Mouse (Mus musculus): ENCODE measurements around the gene Elane.

Elane gene

GRCm38 (mm10) chr10:79881981-79882380 is 4.1 kb upstream of the Elane start:
- DNase-seq (ENCODE audit: low spot score) = no peak

GRCm38 (mm10) chr10:79883297-79884084 is 2.6 kb upstream of the Elane start:
- peak; percentile 98 for DNase-seq (ENCODE audit: low spot score)

- DNase-seq (ENCODE audit: low spot score) = peak; percentile 98
These were observed 1.6 kb upstream of the Elane start for GRCm38 (mm10) chr10:79884446-79884845.

- DNase-seq (ENCODE audit: low spot score) = peak; percentile 59
These were observed 1.1 kb upstream of the Elane start for GRCm38 (mm10) chr10:79884938-79885337.

- no peak for DNase-seq (ENCODE audit: low spot score)
These were observed 564 bp downstream of the Elane start for GRCm38 (mm10) chr10:79886611-79887010.

GRCm38 (mm10) chr10:79889386-79889785 is 3.3 kb downstream of the Elane start:
- peak; percentile 95 for DNase-seq (ENCODE audit: low spot score)

- peak; percentile 85 for DNase-seq (ENCODE audit: low spot score)
These were observed 4.6 kb downstream of the Elane start, which contains the start of gene Cfd for GRCm38 (mm10) chr10:79890670-79891069. TSS of gene Cfd (plus strand) at chr10:79890853.

GRCm38 (mm10) chr10:79892451-79893118 is 6.5 kb downstream of the Elane start:
- peak; percentile 81 for DNase-seq (ENCODE audit: low spot score)

- peak; percentile 59 for DNase-seq (ENCODE audit: low spot score)
These were observed 10.3 kb downstream of the Elane start for GRCm38 (mm10) chr10:79896306-79896705.

GRCm38 (mm10) chr10:79896814-79897213 is 10.8 kb downstream of the Elane start:
- no peak for DNase-seq (ENCODE audit: low spot score)

GRCm38 (mm10) chr10:79897316-79898245 is 11.5 kb downstream of the Elane start:
- DNase-seq (ENCODE audit: low spot score) = peak; percentile 42

- no peak for DNase-seq (ENCODE audit: low spot score)
These were observed 14.9 kb downstream of the Elane start for GRCm38 (mm10) chr10:79900951-79901410.

- no peak for DNase-seq (ENCODE audit: low spot score)
These were observed 20.7 kb downstream of the Elane start for GRCm38 (mm10) chr10:79906712-79907111.

GRCm38 (mm10) chr10:79907415-79907814 is 21.4 kb downstream of the Elane start:
- DNase-seq (ENCODE audit: low spot score) = no peak

- DNase-seq (ENCODE audit: low spot score) = peak; percentile 96
These were observed 22.4 kb downstream of the Elane start, which contains the start of gene Med16 for GRCm38 (mm10) chr10:79908167-79909091. TSS of gene Med16 (minus strand) at chr10:79908923.

- no peak for DNase-seq (ENCODE audit: low spot score)
These were observed 23.3 kb downstream of the Elane start for GRCm38 (mm10) chr10:79909092-79909922.

GRCm38 (mm10) chr10:79910556-79910955 is 24.5 kb downstream of the Elane start, which contains the start of gene Gm26602:
TSS of gene Gm26602 (plus strand) at chr10:79910856.
- no peak for DNase-seq (ENCODE audit: low spot score)

GRCm38 (mm10) chr10:79912412-79912811 is 26.4 kb downstream of the Elane start:
- no peak for DNase-seq (ENCODE audit: low spot score)

GRCm38 (mm10) chr10:79914131-79914947 is 28.3 kb downstream of the Elane start:
- no peak for DNase-seq (ENCODE audit: low spot score)

All from adipocyte (in vitro differentiated cells).